Mouse (Mus musculus) heart, adult 11 months (tissue): ENCODE data around the gene Tacc3.

ENCODE experiments used
- DNase-seq: peaks from one replicate; pipeline ENCODE4 v3.0.0; 2022

The Tacc3 gene

DNA sequence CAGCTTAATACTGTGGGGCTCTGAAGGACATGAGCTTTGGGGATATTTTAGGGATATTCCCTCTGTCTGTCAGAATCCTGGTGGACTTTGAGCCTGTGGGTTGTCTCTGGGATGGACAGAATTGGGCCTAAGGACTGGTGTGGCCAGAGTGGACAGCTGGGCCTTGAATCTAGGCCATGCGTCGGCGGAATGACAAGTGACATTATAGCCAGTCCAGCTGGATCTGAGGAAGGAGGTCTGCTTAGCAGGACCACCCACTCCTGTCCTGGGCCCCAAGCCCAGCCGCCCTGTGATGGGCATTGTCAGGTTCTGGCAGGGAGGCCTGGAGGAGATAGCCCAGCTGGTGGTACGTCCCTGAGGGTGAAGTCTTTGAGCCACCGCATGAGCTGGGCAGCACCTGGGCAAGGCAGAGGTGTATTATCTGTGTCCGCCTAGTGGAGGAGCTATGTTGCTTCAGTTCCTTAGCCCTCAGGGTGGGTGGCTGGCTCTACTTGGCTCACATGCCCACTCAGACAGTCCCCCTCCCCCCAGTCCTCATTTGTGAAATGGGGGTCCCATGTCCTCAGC, 68.2 kb downstream of the Tacc3 start:
- DNase-seq: peak; percentile 90

DNA sequence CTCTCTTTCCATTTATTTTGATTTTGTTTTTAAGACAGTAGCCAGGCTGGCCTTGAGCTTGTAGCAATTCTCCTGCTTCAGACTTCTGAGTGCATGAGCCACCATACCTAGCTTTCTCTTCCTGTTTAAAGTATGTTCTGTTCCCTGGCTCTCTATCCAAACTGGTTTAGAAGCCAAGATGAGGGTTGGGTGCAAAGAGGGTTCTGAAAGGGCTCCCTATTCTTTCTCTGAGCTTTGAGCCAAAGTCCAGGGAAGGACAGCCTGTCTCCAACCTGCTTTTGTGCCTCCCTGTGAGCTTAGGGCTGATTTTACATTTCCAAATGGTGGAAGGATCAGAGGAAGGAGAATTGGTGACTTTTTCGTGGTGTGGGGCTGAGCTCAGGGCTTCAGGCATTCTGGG, 69.0 kb downstream of the Tacc3 start:
- no peak for DNase-seq
